Mouse (Mus musculus) urinary bladder, postnatal 4 days (tissue): ENCODE data around the gene Fam241a.

ENCODE experiments used
- DNase-seq, 2 experiments: peaks; one replicate each; pipeline ENCODE4 v3.0.0; 2021 to 2022; ENCODE audit warnings: low spot score in 2 of 2

The Fam241a gene

GRCm38 (mm10) chr3:127836798-127837153 is 59.3 kb downstream of the Fam241a start:
- no peak for DNase-seq

- no peak for DNase-seq
Measured at GRCm38 (mm10) chr3:127835594-127835993, 60.5 kb downstream of the Fam241a start.

DNA sequence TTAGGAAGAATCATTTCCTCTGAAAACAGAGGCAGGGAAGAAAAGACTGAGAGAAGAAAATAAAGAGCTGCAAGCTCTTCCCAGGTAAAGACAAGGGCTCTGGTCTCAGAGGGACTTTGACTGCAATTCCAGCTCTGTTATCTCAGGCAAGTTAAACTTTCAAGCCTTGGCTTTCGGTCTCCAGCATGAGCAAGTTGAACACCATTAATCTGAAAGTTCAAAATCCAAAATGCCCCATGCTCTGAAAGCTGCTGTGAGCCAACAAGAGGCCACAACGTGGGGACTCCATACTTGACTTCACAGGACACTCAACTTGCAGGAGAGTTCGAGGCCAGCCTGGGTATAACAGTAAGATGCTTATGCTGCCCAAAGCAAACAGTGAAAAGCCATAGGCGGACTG is 62.1 kb downstream of the Fam241a start:
- DNase-seq = no peak

- no peak for DNase-seq
Measured at GRCm38 (mm10) chr3:127831079-127831478, 65.0 kb downstream of the Fam241a start.

- DNase-seq = no peak
Measured at GRCm38 (mm10) chr3:127830183-127830582, 65.9 kb downstream of the Fam241a start.

GRCm38 (mm10) chr3:127827123-127827522 is 69.0 kb downstream of the Fam241a start:
- DNase-seq = no peak

- no peak for DNase-seq
Measured at GRCm38 (mm10) chr3:127826503-127826902, 69.6 kb downstream of the Fam241a start.

DNA sequence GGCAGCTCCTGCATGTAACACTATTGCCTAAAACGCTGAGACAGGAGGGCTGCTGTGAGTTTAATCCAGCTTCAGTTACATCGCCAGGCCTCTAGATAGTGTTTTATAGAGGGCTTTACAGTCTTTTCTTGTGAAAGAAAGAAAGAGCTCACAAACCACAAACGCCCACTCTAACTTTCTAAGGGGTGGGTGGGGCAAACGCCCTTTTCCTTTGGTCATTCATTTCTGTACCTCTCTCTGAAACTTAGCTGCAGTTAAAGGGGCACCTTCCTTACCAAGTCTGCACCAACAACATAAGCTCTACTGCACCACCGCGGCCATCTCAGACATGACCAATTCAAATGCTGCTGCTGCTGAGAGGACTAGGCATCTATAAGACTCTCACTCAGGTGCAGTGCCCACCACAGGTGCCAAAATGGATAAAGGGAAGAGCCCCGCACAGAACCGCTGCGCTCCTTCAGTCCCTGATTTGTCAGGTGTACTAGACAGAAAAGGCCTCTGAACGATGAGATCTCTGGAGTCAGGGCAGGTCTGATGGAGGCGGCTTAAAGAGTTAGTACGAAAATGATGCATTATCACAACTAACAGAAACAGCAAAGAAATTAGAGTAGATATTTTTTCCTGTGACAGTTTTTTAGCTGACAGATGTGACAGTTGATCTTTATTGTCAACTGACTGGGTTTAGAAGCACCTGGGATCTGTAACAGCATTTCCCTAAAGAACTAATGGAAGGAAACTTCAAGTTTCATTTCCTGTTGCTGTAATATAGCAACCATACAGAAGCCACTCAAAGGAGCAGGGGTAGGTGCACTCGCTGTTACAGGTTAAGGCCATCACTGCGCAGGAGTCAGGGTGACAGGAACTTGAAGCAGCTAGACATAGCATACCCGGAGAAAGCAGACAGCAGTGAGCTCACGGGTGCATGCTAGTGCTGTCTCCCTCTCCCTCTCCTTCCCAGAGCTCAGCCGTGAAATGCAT is 71.9 kb downstream of the Fam241a start:
- no peak for DNase-seq

DNA sequence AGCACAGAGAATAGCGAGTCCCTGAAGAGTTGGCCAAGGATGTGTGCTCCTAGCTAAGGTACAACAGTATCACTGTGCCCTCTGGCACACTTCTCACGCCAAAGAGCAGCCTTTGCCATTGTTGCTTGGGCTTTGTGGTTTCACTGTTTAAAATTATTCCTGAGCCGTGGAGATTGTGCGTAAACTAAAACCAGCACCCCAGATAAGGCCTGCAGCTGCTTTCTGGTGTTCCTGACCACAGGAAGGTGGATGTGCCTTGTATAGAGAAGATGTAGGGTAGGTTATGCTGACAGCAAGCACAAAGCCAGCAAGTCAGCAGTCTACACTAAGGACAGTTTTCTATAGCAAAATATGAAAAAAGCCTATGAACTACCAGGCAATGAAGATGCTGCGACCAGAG is 74.9 kb downstream of the Fam241a start:
- DNase-seq = no peak

DNA sequence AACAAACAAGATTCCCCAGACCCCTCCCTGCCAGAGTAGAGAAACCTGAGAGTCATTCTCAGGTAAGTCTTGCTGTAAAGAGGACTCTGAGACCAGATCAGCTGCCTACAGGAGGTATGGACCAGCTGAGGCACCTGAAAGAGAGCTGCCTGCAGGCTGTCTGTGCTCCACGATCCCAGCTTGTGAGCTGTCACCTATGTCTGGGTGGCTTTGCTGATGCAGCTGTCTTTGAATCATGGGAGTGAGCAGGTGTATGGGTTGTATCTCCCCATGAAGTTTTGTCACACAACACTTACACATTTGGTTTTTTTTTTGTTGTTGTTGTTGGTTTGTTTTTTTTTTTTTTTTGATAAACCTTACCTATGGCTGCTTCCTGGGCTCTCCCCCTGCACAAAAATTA is 75.7 kb downstream of the Fam241a start:
- no peak for DNase-seq
